Mouse (Mus musculus): ENCODE results near the gene Imp3. TPM values are rescaled to one million over a fixed set of nuclear protein-coding genes. Genes with fewer than 3 reads are reported as not detected.
"Not testable (repeated sequence)": the region's sequence is repeated elsewhere in the genome, so short reads cannot be mapped to it uniquely, and the experiment has no call there.

Imp3 gene
- total RNA-seq, 1 experiment from 2014 or later: 36.1 TPM

- no peak for ATAC-seq (replicated peaks; ENCODE audit: insufficient number of reproducible peaks, low FRiP score, low TSS enrichment, poor library complexity, severe bottlenecking)
These were observed 21.4 kb upstream of the Imp3 start for GRCm38 (mm10) chr9:56915695-56916410.

- ATAC-seq (replicated peaks; ENCODE audit: insufficient number of reproducible peaks, low FRiP score, low TSS enrichment, poor library complexity, severe bottlenecking): no peak
These were observed 20.1 kb upstream of the Imp3 start for GRCm38 (mm10) chr9:56917131-56917530.

- ATAC-seq (replicated peaks; ENCODE audit: insufficient number of reproducible peaks, low FRiP score, low TSS enrichment, poor library complexity, severe bottlenecking): no peak
These were observed 18.8 kb upstream of the Imp3 start for GRCm38 (mm10) chr9:56918466-56918865.

GRCm38 (mm10) chr9:56922746-56923145 is 14.5 kb upstream of the Imp3 start:
- no peak for ATAC-seq (replicated peaks; ENCODE audit: insufficient number of reproducible peaks, low FRiP score, low TSS enrichment, poor library complexity, severe bottlenecking)

GRCm38 (mm10) chr9:56923841-56924650 is 13.2 kb upstream of the Imp3 start:
- ATAC-seq (replicated peaks; ENCODE audit: insufficient number of reproducible peaks, low FRiP score, low TSS enrichment, poor library complexity, severe bottlenecking): no peak

- ATAC-seq (replicated peaks; ENCODE audit: insufficient number of reproducible peaks, low FRiP score, low TSS enrichment, poor library complexity, severe bottlenecking): no peak
These were observed 12.6 kb upstream of the Imp3 start for GRCm38 (mm10) chr9:56924651-56925027.

- ATAC-seq (replicated peaks; ENCODE audit: insufficient number of reproducible peaks, low FRiP score, low TSS enrichment, poor library complexity, severe bottlenecking): no peak
These were observed 11.8 kb upstream of the Imp3 start for GRCm38 (mm10) chr9:56925291-56926024.

- no peak for ATAC-seq (replicated peaks; ENCODE audit: insufficient number of reproducible peaks, low FRiP score, low TSS enrichment, poor library complexity, severe bottlenecking)
These were observed 11.3 kb upstream of the Imp3 start for GRCm38 (mm10) chr9:56926025-56926360.

GRCm38 (mm10) chr9:56926387-56926786 is 10.9 kb upstream of the Imp3 start:
- ATAC-seq (replicated peaks; ENCODE audit: insufficient number of reproducible peaks, low FRiP score, low TSS enrichment, poor library complexity, severe bottlenecking): no peak

- no peak for ATAC-seq (replicated peaks; ENCODE audit: insufficient number of reproducible peaks, low FRiP score, low TSS enrichment, poor library complexity, severe bottlenecking)
These were observed 9.9 kb upstream of the Imp3 start for GRCm38 (mm10) chr9:56927191-56928012.

- peak; percentile 57 for ATAC-seq (replicated peaks; ENCODE audit: insufficient number of reproducible peaks, low FRiP score, low TSS enrichment, poor library complexity, severe bottlenecking)
These were observed 9.0 kb upstream of the Imp3 start, which contains the start of gene Snx33 for GRCm38 (mm10) chr9:56928041-56928811. Snx33 (minus strand) TSS chr9:56928371.

- no peak for ATAC-seq (replicated peaks; ENCODE audit: insufficient number of reproducible peaks, low FRiP score, low TSS enrichment, poor library complexity, severe bottlenecking)
These were observed 7.8 kb upstream of the Imp3 start for GRCm38 (mm10) chr9:56929496-56929895.

GRCm38 (mm10) chr9:56930556-56930955 is 6.7 kb upstream of the Imp3 start:
- no peak for ATAC-seq (replicated peaks; ENCODE audit: insufficient number of reproducible peaks, low FRiP score, low TSS enrichment, poor library complexity, severe bottlenecking)

GRCm38 (mm10) chr9:56936861-56937222 is 433 bp upstream of the Imp3 start:
- ATAC-seq (replicated peaks; ENCODE audit: insufficient number of reproducible peaks, low FRiP score, low TSS enrichment, poor library complexity, severe bottlenecking): no peak

GRCm38 (mm10) chr9:56938374-56938773 is 1.1 kb downstream of the Imp3 start:
- ATAC-seq (replicated peaks; ENCODE audit: insufficient number of reproducible peaks, low FRiP score, low TSS enrichment, poor library complexity, severe bottlenecking): no peak

GRCm38 (mm10) chr9:56947481-56947880 is 10.2 kb downstream of the Imp3 start:
- not testable (repeated sequence) for ATAC-seq (replicated peaks; ENCODE audit: insufficient number of reproducible peaks, low FRiP score, low TSS enrichment, poor library complexity, severe bottlenecking)

GRCm38 (mm10) chr9:56948699-56949098 is 11.4 kb downstream of the Imp3 start:
- ATAC-seq (replicated peaks; ENCODE audit: insufficient number of reproducible peaks, low FRiP score, low TSS enrichment, poor library complexity, severe bottlenecking): not testable (repeated sequence)

- ATAC-seq (replicated peaks; ENCODE audit: insufficient number of reproducible peaks, low FRiP score, low TSS enrichment, poor library complexity, severe bottlenecking): no peak
These were observed 12.5 kb downstream of the Imp3 start for GRCm38 (mm10) chr9:56949767-56950166.
